Mouse (Mus musculus) embryonic facial prominence, embryonic 14.5 days (tissue): Measurements from ENCODE around the gene Eri3. TPM values are rescaled to one million over a fixed set of nuclear protein-coding genes. Genes with fewer than 3 reads are reported as not detected.

Experiments
- ATAC-seq: fragments of 200-750 bp; cut with Nextera tagmentation; 2 replicates; pipeline ENCODE4 v1.8.0; 2017; ENCODE audit warnings: low read depth, moderate number of reproducible peaks, moderate TSS enrichment
- DNase-seq: peaks from one replicate; pipeline ENCODE4 v3.0.0-alpha.2; 2015; ENCODE audit warnings: low spot score
- H3K27ac ChIP-seq: fragments of 300-500 bp; sonication (generic); replicated peaks from 2 replicates; pipeline ENCODE4 v1.5.1; 2014; ENCODE audit warnings: low read depth, mild to moderate bottlenecking, low read length, moderate library complexity
- H3K27me3 ChIP-seq: fragments of 300-500 bp; sonication (generic); replicated peaks from 2 replicates; pipeline ENCODE4 v1.6.1; 2014; ENCODE audit warnings: low read length; ENCODE audit not compliant: control insufficient read depth, insufficient read depth
- H3K36me3 ChIP-seq: fragments of 300-500 bp; sonication (generic); 2 replicates; pipeline ENCODE4 v1.6.1; 2014; ENCODE audit warnings: low read length, mixed read lengths; ENCODE audit not compliant: control insufficient read depth, insufficient read depth
- H3K4me1 ChIP-seq: fragments of 300-500 bp; sonication (generic); 2 replicates; pipeline ENCODE4 v1.6.1; 2014; ENCODE audit warnings: antibody characterized with exemption, low read length; ENCODE audit not compliant: control insufficient read depth, insufficient read depth
- H3K4me2 ChIP-seq: fragments of 300-500 bp; sonication (generic); 2 replicates; pipeline ENCODE4 v1.6.1; 2014; ENCODE audit warnings: low read depth, mild to moderate bottlenecking, low read length, moderate library complexity, mixed read lengths
- H3K4me3 ChIP-seq: fragments of 300-500 bp; sonication (generic); 2 replicates; pipeline ENCODE4 v1.5.1; 2014; ENCODE audit warnings: low read depth, mild to moderate bottlenecking, low read length
- H3K9ac ChIP-seq: fragments of 300-500 bp; sonication (generic); 2 replicates; pipeline ENCODE4 v1.6.1; 2014; ENCODE audit warnings: low read depth, mild to moderate bottlenecking, low read length, moderate library complexity, mixed read lengths
- H3K9me3 ChIP-seq: fragments of 300-500 bp; sonication (generic); 2 replicates; pipeline ENCODE4 v1.6.1; 2016; ENCODE audit warnings: low read length; ENCODE audit not compliant: control insufficient read depth
- WGBS: fragments of 180-500 bp; shearing (Covaris S2); extraction: QIAGEN DNeasy Blood & Tissue Kit; methylation state at CpG from one replicate; pipeline ENCODE4 v1.1.7; 2014; 5-methylcytosine and 5-hydroxymethylcytosine counted together
- polyA plus RNA-seq: library from polyadenylated mRNA; unstranded; fragments of >200 nt; fragmentation: Nextera tagmentation; extraction: Ambion mirVana; gene quantifications from 2 replicates; pipeline ENCODE4 v1.2.1, GENCODE M21; 2014

The Eri3 gene
- polyA plus RNA-seq, 1 experiment from 2014 or later = 154 TPM

GRCm38 (mm10) chr4:117665531-117665930 is 115.4 kb downstream of the Eri3 start:
- WGBS = 77% methylated on average over 7 of the region's 7 CpGs
- Histone ChIP-seq H3K4me1 (no peaks in the 10 kb centered on the region), H3K4me3 (no peak overlapping the region), H3K4me2 (no peak overlapping the region), H3K27ac (no peak overlapping the region), H3K9me3 (no peaks in the 10 kb centered on the region), H3K27me3 (no peaks in the 10 kb centered on the region), H3K9ac (no peak overlapping the region), H3K36me3 (peaks cover 6% of the 10 kb centered on the region; the same call in 1 of the 2 replicates)
- no peak for ATAC-seq
- no peak for DNase-seq

GRCm38 (mm10) chr4:117666054-117666453 is 115.9 kb downstream of the Eri3 start:
- no peaks in the 10 kb centered on the region for H3K9me3 ChIP-seq
- no peaks in the 10 kb centered on the region for H3K27me3 ChIP-seq
- ATAC-seq (no peak), DNase-seq (no peak)
- no peak overlapping the region for H3K27ac ChIP-seq
- H3K4me2 ChIP-seq = no peak overlapping the region
- WGBS = 79% methylated on average over 8 of the region's 8 CpGs
- H3K9ac ChIP-seq = no peak overlapping the region
- no peaks in the 10 kb centered on the region for H3K4me1 ChIP-seq
- no peak overlapping the region for H3K4me3 ChIP-seq
- peaks cover 6% of the 10 kb centered on the region; the same call in 1 of the 2 replicates for H3K36me3 ChIP-seq

GRCm38 (mm10) chr4:117669874-117670273 is 119.7 kb downstream of the Eri3 start:
- ATAC-seq (no peak), DNase-seq (no peak)
- Histone ChIP-seq H3K36me3 (peaks cover 25% of the 10 kb centered on the region), H3K4me1 (no peaks in the 10 kb centered on the region), H3K27me3 (no peaks in the 10 kb centered on the region), H3K4me2 (no peak overlapping the region), H3K27ac (no peak overlapping the region), H3K9me3 (no peaks in the 10 kb centered on the region), H3K4me3 (no peak overlapping the region), H3K9ac (no peak overlapping the region)
- 79% methylated on average over 7 of the region's 7 CpGs for WGBS

- 0 out of 2 replicates have a peak, but pooled peaks have one; percentile 32 for ATAC-seq
- Histone ChIP-seq H3K9ac (no peak overlapping the region), H3K4me1 (no peaks in the 10 kb centered on the region), H3K4me2 (no peak overlapping the region), H3K27me3 (no peaks in the 10 kb centered on the region), H3K36me3 (peaks cover 47% of the 10 kb centered on the region), H3K9me3 (no peaks in the 10 kb centered on the region), H3K27ac (no peak overlapping the region), H3K4me3 (no peak overlapping the region)
- no peak for DNase-seq
- 87% methylated on average over 9 of the region's 9 CpGs for WGBS
Measured at GRCm38 (mm10) chr4:117672042-117672441, 121.9 kb downstream of the Eri3 start.

GRCm38 (mm10) chr4:117673901-117674300 is 123.7 kb downstream of the Eri3 start:
- Histone ChIP-seq H3K36me3 (peaks cover 61% of the 10 kb centered on the region), H3K27ac (no peak overlapping the region), H3K9ac (no peak overlapping the region), H3K4me1 (no peaks in the 10 kb centered on the region), H3K4me3 (no peak overlapping the region), H3K27me3 (no peaks in the 10 kb centered on the region), H3K9me3 (no peaks in the 10 kb centered on the region), H3K4me2 (no peak overlapping the region)
- 80% methylated on average over 3 of the region's 3 CpGs for WGBS
- DNase-seq = no peak
- no peak for ATAC-seq

GRCm38 (mm10) chr4:117676903-117677302 is 126.7 kb downstream of the Eri3 start:
- peak; percentile 78 for DNase-seq
- WGBS = 20% methylated on average over 3 of the region's 3 CpGs

GRCm38 (mm10) chr4:117680963-117681362 is 130.8 kb downstream of the Eri3 start:
- DNase-seq = no peak
- Histone ChIP-seq H3K9ac (no peak overlapping the region), H3K36me3 (peaks cover 45% of the 10 kb centered on the region), H3K9me3 (no peaks in the 10 kb centered on the region), H3K27me3 (no peaks in the 10 kb centered on the region), H3K4me2 (peak overlapping the region; percentile 93), H3K4me1 (no peaks in the 10 kb centered on the region), H3K27ac (no peak overlapping the region), H3K4me3 (peak overlapping the region; percentile 92)
- ATAC-seq = no peak
- WGBS = 74% methylated on average over 6 of the region's 6 CpGs

More at GRCm38 (mm10) chr4:117676903-117677302, 126.7 kb downstream of the Eri3 start:
- Histone ChIP-seq H3K9ac (no peak overlapping the region), H3K27ac (no peak overlapping the region), H3K4me2 (no peak overlapping the region), H3K4me1 (no peaks in the 10 kb centered on the region), H3K4me3 (no peak overlapping the region), H3K9me3 (no peaks in the 10 kb centered on the region), H3K27me3 (no peaks in the 10 kb centered on the region), H3K36me3 (peaks cover 81% of the 10 kb centered on the region)
- ATAC-seq = peak; percentile 53

GRCm38 (mm10) chr4:117681931-117682461 is 131.8 kb downstream of the Eri3 start, which contains the start of gene Dmap1:
Gene Dmap1 (minus strand): TSS chr4:117682273.
- no peaks in the 10 kb centered on the region for H3K4me1 ChIP-seq
- peak within 1 kb of the TSS; percentile 90 for H3K9ac ChIP-seq
- peak within 1 kb of the TSS; percentile 93 for H3K4me2 ChIP-seq
- peaks cover 34% of the 10 kb centered on the region for H3K36me3 ChIP-seq
- DNase-seq = peak; percentile 94
- peak; percentile 94 for ATAC-seq
- no peaks in the 10 kb centered on the region for H3K27me3 ChIP-seq
- peak within 1 kb of the TSS; percentile 92 for H3K4me3 ChIP-seq
- 0 out of 2 replicates have a peak within 1 kb of the TSS, but pooled peaks have one; percentile 11 for H3K27ac ChIP-seq
- WGBS = under 1% methylated on average over 32 of the region's 33 CpGs
- no peaks in the 10 kb centered on the region for H3K9me3 ChIP-seq

GRCm38 (mm10) chr4:117682463-117682862 is 132.3 kb downstream of the Eri3 start:
- H3K4me1 ChIP-seq = no peaks in the 10 kb centered on the region
- H3K9ac ChIP-seq = peak overlapping the region; percentile 90
- ATAC-seq = no peak
- peaks cover 30% of the 10 kb centered on the region for H3K36me3 ChIP-seq
- 0 out of 2 replicates have a peak overlapping the region, but pooled peaks have one; percentile 11 for H3K27ac ChIP-seq
- H3K9me3 ChIP-seq = no peaks in the 10 kb centered on the region
- no peak for DNase-seq
- H3K27me3 ChIP-seq = no peaks in the 10 kb centered on the region
- H3K4me2 ChIP-seq = peak overlapping the region; percentile 93
- peak overlapping the region; percentile 92 for H3K4me3 ChIP-seq
